Mouse (Mus musculus) CH12.LX (cell line): ENCODE results near the gene Lrrc4b. TPM values are rescaled to one million over a fixed set of nuclear protein-coding genes. Genes with fewer than 3 reads are reported as not detected.

Source experiments
- DNase-seq: peaks from one replicate; pipeline ENCODE4 v3.0.0-alpha.2; 2013; ENCODE audit errors: extremely low read depth
- H3K27ac ChIP-seq: 2 replicates; pipeline ENCODE4 v1.5.1; 2012; ENCODE audit warnings: low read depth, mild to moderate bottlenecking, control low read depth, moderate library complexity; ENCODE audit not compliant: insufficient read depth
- H3K27me3 ChIP-seq: replicated peaks from 2 replicates; pipeline ENCODE3; 2012; ENCODE audit warnings: inconsistent platforms
- H3K36me3 ChIP-seq, 2 experiments: replicated peaks in 1 of 2; 2 replicates each; pipeline versions ENCODE3 to v1.6.1; 2012; ENCODE audit warnings: inconsistent platforms in 1 of 2, low read length in 1 of 2, mild to moderate bottlenecking in 1 of 2, mixed read lengths in 1 of 2, moderate library complexity in 1 of 2; ENCODE audit not compliant: control insufficient read depth in 1 of 2, insufficient read depth in 1 of 2
- H3K4me1 ChIP-seq, 2 experiments: 2 replicates each; pipeline ENCODE4 v1.6.1; 2012; ENCODE audit warnings: inconsistent platforms in 1 of 2, moderate library complexity in 1 of 2; ENCODE audit not compliant: insufficient read depth in 2 of 2, control insufficient read depth in 1 of 2
- H3K4me2 ChIP-seq: 2 replicates; pipeline ENCODE4 v1.6.1; 2012; ENCODE audit warnings: low read depth, mild to moderate bottlenecking, control low read depth; ENCODE audit not compliant: poor library complexity, insufficient read depth, severe bottlenecking
- H3K4me3 ChIP-seq, 3 experiments: fragments of 150-350 bp in 1 of 3; sonication (generic) in 1 of 3; replicated peaks in 1 of 3; 2 replicates each; pipeline versions ENCODE3 to v1.5.1; 2011 to 2012; ENCODE audit warnings: low read depth in 2 of 3, low read length in 2 of 3, mild to moderate bottlenecking in 2 of 3, moderate library complexity in 2 of 3, control low read depth in 1 of 3, improper control_type of control experiment in 1 of 3, inconsistent platforms in 1 of 3, mixed read lengths in 1 of 3; ENCODE audit not compliant: poor library complexity in 1 of 3
- H3K79me2 ChIP-seq: replicated peaks from 2 replicates; pipeline ENCODE4 v1.6.1; 2012; ENCODE audit warnings: mild to moderate bottlenecking, moderate library complexity; ENCODE audit not compliant: control insufficient read depth, poor library complexity, insufficient read depth, severe bottlenecking; ENCODE audit errors: extremely low read depth
- H3K9ac ChIP-seq: 2 replicates; pipeline ENCODE4 v1.6.1; 2012; ENCODE audit warnings: low read depth, mild to moderate bottlenecking, control low read depth, moderate library complexity; ENCODE audit not compliant: insufficient read depth
- H3K9me3 ChIP-seq: replicated peaks from 2 replicates; pipeline ENCODE3; 2012; ENCODE audit warnings: low read length, inconsistent platforms, mixed read lengths
- BHLHE40 ChIP-seq: IDR thresholded peaks from 2 replicates; pipeline ENCODE4 v1.6.1; 2011; ENCODE audit warnings: mild to moderate bottlenecking, low read depth, low read length, improper control_type of control experiment
- CHD1 ChIP-seq: IDR thresholded peaks from 2 replicates; pipeline ENCODE4 v1.6.1; 2012; ENCODE audit warnings: low read depth, low read length, improper control_type of control experiment, inconsistent platforms
- CHD2 ChIP-seq: IDR thresholded peaks from 2 replicates; pipeline ENCODE4 v1.6.1; 2011; ENCODE audit warnings: low read length, improper control_type of control experiment
- CTCF ChIP-seq, 2 experiments: IDR thresholded peaks in 1 of 2; conservative IDR thresholded peaks in 1 of 2; 2 replicates each; pipeline ENCODE4 v1.5.1; 2011 to 2012; ENCODE audit warnings: low read depth in 2 of 2, low read length in 2 of 2, improper control_type of control experiment in 1 of 2, inconsistent platforms in 1 of 2, mild to moderate bottlenecking in 1 of 2, moderate library complexity in 1 of 2
- E2F4 ChIP-seq: IDR thresholded peaks from 2 replicates; pipeline ENCODE4 v1.6.1; 2011; ENCODE audit warnings: low read depth, low read length, improper control_type of control experiment; ENCODE audit not compliant: insufficient replicate concordance
- ELF1 ChIP-seq: IDR thresholded peaks from 2 replicates; pipeline ENCODE4 v1.6.1; 2014; ENCODE audit warnings: low read depth, mild to moderate bottlenecking, inconsistent platforms, low read length, improper control_type of control experiment
- EP300 ChIP-seq: IDR thresholded peaks from 2 replicates; pipeline ENCODE4 v1.6.1; 2011; ENCODE audit warnings: low read length, improper control_type of control experiment
- GABPA ChIP-seq: IDR thresholded peaks from 2 replicates; pipeline ENCODE4 v1.6.1; 2012; ENCODE audit warnings: low read depth, low read length, improper control_type of control experiment, inconsistent platforms; ENCODE audit not compliant: insufficient replicate concordance
- HCFC1 ChIP-seq: IDR thresholded peaks from 2 replicates; pipeline ENCODE4 v1.6.1; 2012; ENCODE audit warnings: low read depth, mild to moderate bottlenecking, inconsistent platforms, low read length, improper control_type of control experiment
- IRF4 ChIP-seq: IDR thresholded peaks from 2 replicates; pipeline ENCODE4 v1.6.1; 2014; ENCODE audit warnings: low read depth, mild to moderate bottlenecking, inconsistent platforms, low read length, improper control_type of control experiment
- JUN ChIP-seq: IDR thresholded peaks from 2 replicates; pipeline ENCODE4 v1.6.1; 2011; ENCODE audit warnings: low read depth, mild to moderate bottlenecking, low read length, improper control_type of control experiment, moderate library complexity; ENCODE audit not compliant: insufficient read depth
- JUND ChIP-seq: conservative IDR thresholded peaks from 2 replicates; pipeline ENCODE4 v1.6.1; 2011; ENCODE audit warnings: low read depth, low read length, improper control_type of control experiment
- KAT2A ChIP-seq: IDR thresholded peaks from 2 replicates; pipeline ENCODE4 v1.6.1; 2012; ENCODE audit warnings: low read length, improper control_type of control experiment, inconsistent platforms; ENCODE audit not compliant: insufficient replicate concordance
- MAFK ChIP-seq: IDR thresholded peaks from 2 replicates; pipeline ENCODE4 v1.6.1; 2011; ENCODE audit warnings: low read length, improper control_type of control experiment; ENCODE audit not compliant: insufficient replicate concordance
- MAX ChIP-seq: IDR thresholded peaks from 2 replicates; pipeline ENCODE4 v1.6.1; 2011; ENCODE audit warnings: low read length, improper control_type of control experiment
- MAZ ChIP-seq: IDR thresholded peaks from 2 replicates; pipeline ENCODE4 v1.6.1; 2012; ENCODE audit warnings: low read depth, mild to moderate bottlenecking, inconsistent platforms, low read length, improper control_type of control experiment, moderate library complexity
- MEF2A ChIP-seq: IDR thresholded peaks from 2 replicates; pipeline ENCODE4 v1.6.1; 2014; ENCODE audit warnings: low read depth, mild to moderate bottlenecking, inconsistent platforms, low read length, improper control_type of control experiment, borderline replicate concordance
- MXI1 ChIP-seq: IDR thresholded peaks from 2 replicates; pipeline ENCODE4 v1.6.1; 2011; ENCODE audit warnings: mild to moderate bottlenecking, low read depth, low read length, improper control_type of control experiment
- NELFE ChIP-seq: IDR thresholded peaks from 2 replicates; pipeline ENCODE4 v1.6.1; 2011; ENCODE audit warnings: low read depth, low read length, improper control_type of control experiment
- NRF1 ChIP-seq: IDR thresholded peaks from 2 replicates; pipeline ENCODE4 v1.6.1; 2014; ENCODE audit warnings: low read depth, mild to moderate bottlenecking, inconsistent platforms, low read length, improper control_type of control experiment, moderate library complexity
- POLR2A ChIP-seq: IDR thresholded peaks from 2 replicates; pipeline ENCODE4 v1.6.1; 2011; ENCODE audit warnings: low read depth, mild to moderate bottlenecking, improper control_type of control experiment, low read length
- POLR2AphosphoS2 ChIP-seq: IDR thresholded peaks from 2 replicates; pipeline ENCODE4 v1.6.1; 2011; ENCODE audit warnings: low read depth, low read length, improper control_type of control experiment
- RAD21 ChIP-seq: IDR thresholded peaks from 2 replicates; pipeline ENCODE4 v1.6.1; 2011; ENCODE audit warnings: low read depth, mild to moderate bottlenecking, low read length, improper control_type of control experiment, moderate library complexity
- RCOR1 ChIP-seq: conservative IDR thresholded peaks from 2 replicates; pipeline ENCODE4 v1.6.1; 2012; ENCODE audit warnings: low read depth, mild to moderate bottlenecking, inconsistent platforms, low read length, improper control_type of control experiment
- SIN3A ChIP-seq: IDR thresholded peaks from 2 replicates; pipeline ENCODE4 v1.6.1; 2012; ENCODE audit warnings: low read length, improper control_type of control experiment, inconsistent platforms
- SMC3 ChIP-seq: IDR thresholded peaks from 2 replicates; pipeline ENCODE4 v1.6.1; 2011; ENCODE audit warnings: low read depth, low read length, improper control_type of control experiment
- TBP ChIP-seq: conservative IDR thresholded peaks from 2 replicates; pipeline ENCODE4 v1.6.1; 2011; ENCODE audit warnings: low read depth, low read length, improper control_type of control experiment
- TCF12 ChIP-seq: IDR thresholded peaks from 2 replicates; pipeline ENCODE4 v1.6.1; 2014; ENCODE audit warnings: low read depth, mild to moderate bottlenecking, inconsistent platforms, low read length, improper control_type of control experiment
- UBTF ChIP-seq: IDR thresholded peaks from 2 replicates; pipeline ENCODE4 v1.6.1; 2012; ENCODE audit warnings: low read depth, mild to moderate bottlenecking, inconsistent platforms, low read length, improper control_type of control experiment, moderate library complexity
- USF2 ChIP-seq: conservative IDR thresholded peaks from 2 replicates; pipeline ENCODE4 v1.6.1; 2011; ENCODE audit warnings: low read depth, low read length, improper control_type of control experiment
- ZC3H11A ChIP-seq: IDR thresholded peaks from 2 replicates; pipeline ENCODE4 v1.6.1; 2012; ENCODE audit warnings: low read depth, mild to moderate bottlenecking, inconsistent platforms, low read length, improper control_type of control experiment
- ZKSCAN1 ChIP-seq: IDR thresholded peaks from 2 replicates; pipeline ENCODE4 v1.6.1; 2012; ENCODE audit warnings: low read depth, inconsistent platforms, low read length, improper control_type of control experiment, borderline replicate concordance
- ZMIZ1 ChIP-seq: IDR thresholded peaks from 2 replicates; pipeline ENCODE4 v1.6.1; 2012; ENCODE audit warnings: low read depth, mild to moderate bottlenecking, inconsistent platforms, low read length, improper control_type of control experiment
- dilution Hi-C: fragments of 300-500 bp; cut with MboI; formaldehyde crosslinking; loops from 2 replicates; pipeline ENCODE4 v1.14.3; 2020; ENCODE audit warnings: low sequenced_read_pairs; ENCODE audit not compliant: extremely low pct_unique_long_range_greater_than_20kb, extremely low pct_ligation_motif_present
- in situ Hi-C: fragments of 300-500 bp; cut with MboI; formaldehyde crosslinking; loops from 3 replicates; pipeline ENCODE4 v1.14.3; 2019; ENCODE audit warnings: low sequenced_read_pairs, low pct_ligation_motif_present, low pct_unique_long_range_greater_than_20kb, mixed read lengths
- polyA plus RNA-seq: library from polyadenylated mRNA; unstranded; fragments of >175 nt; gene quantifications from 2 replicates; pipeline ENCODE4 v1.2.1, GENCODE M21; 2012; ENCODE audit warnings: low read depth; ENCODE audit not compliant: insufficient read length
- total RNA-seq, 2 experiments: library from RNA; depleted of rRNA; stranded (reverse); fragments of 300-350 nt in 1 of 2; fragments of >200 nt in 1 of 2; gene quantifications; 2 replicates each; pipeline ENCODE4 v1.2.3; 2012 to 2014

The Lrrc4b gene
- total and polyA plus RNA-seq, 3 experiments = 0.04 TPM; not detected in 2

DNA sequence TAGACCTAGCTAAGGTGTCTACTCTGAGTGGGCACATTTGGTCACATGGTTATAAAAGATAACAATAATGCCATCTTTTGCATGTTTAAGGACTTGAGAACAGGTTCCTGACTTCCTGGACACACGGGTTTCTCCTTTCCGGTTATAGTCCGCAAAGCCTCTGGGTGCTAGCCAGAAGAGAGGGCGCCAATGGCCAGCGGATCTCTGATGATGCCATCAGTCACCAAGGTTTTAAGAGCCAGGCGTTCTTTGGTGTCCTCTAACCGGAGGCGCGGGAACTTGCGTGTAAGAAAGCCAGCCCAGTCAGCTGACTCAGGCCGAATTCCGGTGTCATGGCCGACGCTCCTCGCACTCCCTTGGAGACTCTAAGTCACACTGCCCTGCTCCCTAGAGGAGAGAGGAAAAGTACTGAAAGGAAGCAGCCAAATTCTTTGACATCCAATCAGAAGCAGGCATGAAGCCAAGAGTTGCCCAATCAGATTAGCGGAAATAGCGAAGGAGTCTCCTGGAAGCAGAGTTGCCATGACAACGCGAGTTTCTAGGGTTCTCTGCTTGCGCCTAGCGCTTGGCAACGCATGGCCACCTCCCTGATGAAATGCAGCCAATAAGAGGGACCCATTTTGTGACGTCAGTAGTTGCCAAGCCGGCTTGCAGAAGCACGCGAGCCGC, 23.3 kb upstream of the Lrrc4b start (continued):
- TF ChIP-seq KAT2A = no peak
- TF ChIP-seq UBTF = no peak
- TF ChIP-seq MAZ = no peak
- TF ChIP-seq SMC3 = no peak
- TF ChIP-seq MXI1 = peak; percentile 98
- TF ChIP-seq POLR2A = peak; percentile 63

DNA sequence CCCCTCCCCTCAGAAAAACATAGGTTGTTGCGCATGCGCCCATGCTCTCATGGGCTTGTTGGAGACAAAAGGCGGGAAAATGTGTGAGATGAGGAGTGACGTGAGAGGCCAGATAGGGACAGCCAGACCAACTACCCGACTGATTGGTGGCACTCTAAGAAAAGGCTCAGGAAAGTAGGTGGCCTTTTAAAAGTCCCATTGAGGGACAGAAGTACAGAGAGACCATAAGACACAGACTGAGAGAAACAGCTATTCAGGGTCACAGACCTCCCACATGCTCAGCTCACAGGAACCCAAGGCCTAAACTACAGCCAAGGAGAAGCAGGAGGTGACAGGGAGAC, 22.8 kb upstream of the Lrrc4b start:
- H3K4me3 ChIP-seq = no peak overlapping the region
- in situ Hi-C loops (no loop called here), dilution Hi-C loops (no loop called here)
- H3K9ac ChIP-seq = no peak overlapping the region
- H3K4me2 ChIP-seq = no peak overlapping the region
- H3K9me3 ChIP-seq = peaks cover 2% of the 10 kb centered on the region
- H3K79me2 ChIP-seq = no peaks in the 10 kb centered on the region
- peaks cover 71% of the 10 kb centered on the region for H3K27me3 ChIP-seq
- peaks cover 3 to 8% of the 10 kb centered on the region in 2 experiments; a peak in 2 of 4 replicates for H3K4me1 ChIP-seq
- H3K27ac ChIP-seq = no peak overlapping the region
- TF ChIP-seq RCOR1 (no peak), IRF4 (no peak), NELFE (no peak), JUND (no peak), POLR2A (no peak), SIN3A (no peak), SMC3 (no peak), HCFC1 (no peak; the same call in 1 of the 2 replicates), POLR2AphosphoS2 (no peak), BHLHE40 (no peak), ZMIZ1 (no peak), GABPA (no peak), EP300 (no peak), RAD21 (no peak), CHD2 (no peak), ZKSCAN1 (no peak), TCF12 (no peak), CHD1 (no peak), TBP (no peak), MAFK (no peak), USF2 (no peak), ELF1 (no peak), MAZ (peak; percentile 69; the same call in 1 of the 2 replicates), NRF1 (peak; percentile 93), MEF2A (no peak), ZC3H11A (no peak), JUN (no peak), E2F4 (peak; percentile 87; the same call in 1 of the 2 replicates), MAX (peak; percentile 88), CTCF (conservative IDR thresholded peaks at IDR 0.05 in 1 of 2, IDR thresholded peaks at IDR 0.05 in 1 of 2; ENCODE audit: low read depth in 2 of 2, low read length in 2 of 2) (no peak)
- no peaks in the 10 kb centered on the region for H3K36me3 ChIP-seq
- DNase-seq = no peak
